8 mouse cellular contexts compared by ENCODE assay signal in genomic region chr2:144270507-144271420, GRCm38 (mm10). TPM values are rescaled to one million over a fixed set of nuclear protein-coding genes. Genes with fewer than 3 reads are reported as not detected.
DNase-seq lines count a peak whose midpoint lies in the region; ATAC-seq and TF ChIP-seq lines count a peak whose summit lies in the region.

Mgme1 (plus strand) TSS chr2:144270663.
Snx5 (minus strand) TSS chr2:144270906.

- peak within 1 kb of the TSS; percentile 92 for H3K4me3 ChIP-seq in G1E (ENCODE audit: low read depth, low read length)
- H3K4me3 ChIP-seq in forebrain, postnatal 0 days (ENCODE audit: low read depth, low read length), result peak within 1 kb of the TSS; percentile 88
- H3K4me3 ChIP-seq in lung, embryonic 16.5 days (ENCODE audit: low read length), result peak within 1 kb of the TSS; percentile 92

- no peaks in the 10 kb centered on the region for H3K27me3 ChIP-seq in G1E (ENCODE audit: insufficient read depth, low read length)
- H3K27me3 ChIP-seq in forebrain, postnatal 0 days (ENCODE audit: insufficient read depth, low read length), result no peaks in the 10 kb centered on the region
- no peaks in the 10 kb centered on the region for H3K27me3 ChIP-seq in lung, embryonic 16.5 days (ENCODE audit: control insufficient read depth, insufficient read depth, low read depth, low read length)

- peak; percentile 71 for ATAC-seq in G1E (ENCODE audit: extremely low read depth, insufficient number of reproducible peaks, low FRiP score, poor library complexity, severe bottlenecking)
- peak; percentile 99 for ATAC-seq in forebrain, postnatal 0 days
- ATAC-seq in lung, embryonic 16.5 days (ENCODE audit: low read depth), result peak; percentile 97

- no peaks in the 10 kb centered on the region for H3K9me3 ChIP-seq in G1E (replicated peaks)
- no peaks in the 10 kb centered on the region for H3K9me3 ChIP-seq in forebrain, postnatal 0 days (ENCODE audit: low read length)
- H3K9me3 ChIP-seq in lung, embryonic 16.5 days (ENCODE audit: control insufficient read depth, low read length), result no peaks in the 10 kb centered on the region

- peak within 1 kb of the TSS; percentile 91 for H3K27ac ChIP-seq in forebrain, postnatal 0 days (ENCODE audit: low read depth, low read length)
- peak within 1 kb of the TSS; percentile 98 for H3K27ac ChIP-seq in lung, embryonic 16.5 days (ENCODE audit: low read length)

- H3K4me1 ChIP-seq in G1E (ENCODE audit: insufficient read depth, low read depth, low read length), result peaks cover 52% of the 10 kb centered on the region
- peaks cover 14% of the 10 kb centered on the region for H3K4me1 ChIP-seq in forebrain, postnatal 0 days (ENCODE audit: insufficient read depth)
- H3K4me1 ChIP-seq in lung, embryonic 16.5 days (replicated peaks; ENCODE audit: control insufficient read depth, insufficient read depth, low read length), result peaks cover 46% of the 10 kb centered on the region

- peak; percentile 79 for DNase-seq in G1E (ENCODE audit: low spot score)
- peak; percentile 91 to 93 for DNase-seq in cerebellum, adult 18-20 months
- DNase-seq in forebrain, postnatal 0 days, result peak; percentile 97
- peak; percentile 93 for DNase-seq in heart, postnatal 4 days
- DNase-seq in layer of hippocampus, adult 9-10 months (ENCODE audit: low spot score), result peak; percentile 90
- peak; percentile 91 for DNase-seq in ovary, postnatal 10 days (ENCODE audit: low spot score)
- peak; percentile 92 for DNase-seq in thymus, postnatal 10 days (ENCODE audit: low spot score in 2 of 2)

- H3K9ac ChIP-seq in forebrain, postnatal 0 days, result peak within 1 kb of the TSS; percentile 94
- peak within 1 kb of the TSS; percentile 94 for H3K9ac ChIP-seq in lung, embryonic 16.5 days (ENCODE audit: low read length)

- no peak for TF ChIP-seq CTCF in G1E (IDR thresholded peaks at IDR 0.05; ENCODE audit: low read depth, low read length)
- TF ChIP-seq CTCF in forebrain, postnatal 0 days (IDR thresholded peaks at IDR 0.05; ENCODE audit: low read depth), result no peak

- WGBS in forebrain, postnatal 0 days, result 4% methylated on average over 82 of the region's 93 CpGs
- under 1% methylated on average over 81 of the region's 93 CpGs for WGBS in lung, embryonic 16.5 days

- peak within 1 kb of the TSS; percentile 65 for H3K4me2 ChIP-seq in forebrain, postnatal 0 days (ENCODE audit: low read depth)
- H3K4me2 ChIP-seq in lung, embryonic 16.5 days (ENCODE audit: low read depth, low read length), result peak within 1 kb of the TSS; percentile 72

- peaks cover 50% of the 10 kb centered on the region for H3K36me3 ChIP-seq in G1E (replicated peaks)
- H3K36me3 ChIP-seq in forebrain, postnatal 0 days (ENCODE audit: insufficient read depth), result no peaks in the 10 kb centered on the region
- H3K36me3 ChIP-seq in lung, embryonic 16.5 days (ENCODE audit: control insufficient read depth, insufficient read depth, low read length), result no peaks in the 10 kb centered on the region

RNA-seq across cellular contexts. Expression of gene Mgme1, which starts in this region (rescaled TPM):
- total RNA-seq in G1E (2014; fragmentation: Nextera tagmentation) (18.2 and 19.3 TPM in 2 replicates), G1E (2017) (17.1 and 18.5 TPM in 2 replicates)
- 1.5 and 1.8 TPM in 2 replicates for polyA plus RNA-seq in G1E (2012)
- 5.2 and 5.4 TPM in 2 replicates for total RNA-seq in forebrain, postnatal 0 days (2014; rRNA removed)
- 4.6 and 5.8 TPM in 2 replicates for polyA plus RNA-seq in forebrain, postnatal 0 days (2015; fragmentation: Nextera tagmentation; extraction: Ambion mirVana)
- 10 to 100 TPM; 10.2 to 11.8 TPM for total RNA-seq in heart, postnatal 4 days (2021)
- 21.8 and 22.6 TPM in 2 replicates for polyA plus RNA-seq in lung, embryonic 16.5 days (2015; fragmentation: Nextera tagmentation; extraction: Ambion mirVana)

RNA-seq across cellular contexts. Expression of gene Snx5, which starts in this region (rescaled TPM):
- 179 and 201 TPM in 2 replicates for total RNA-seq in G1E (2014; fragmentation: Nextera tagmentation)
- 185 and 197 TPM in 2 replicates for total RNA-seq in G1E (2017)
- 21.4 and 25.5 TPM in 2 replicates for polyA plus RNA-seq in G1E (2012)
- total RNA-seq in forebrain, postnatal 0 days (2014; rRNA removed), result 69.7 and 71.6 TPM in 2 replicates
- polyA plus RNA-seq in forebrain, postnatal 0 days (2015; fragmentation: Nextera tagmentation; extraction: Ambion mirVana), result 41.2 and 45.9 TPM in 2 replicates
- total RNA-seq in heart, postnatal 4 days (2021), result 10 to 100 TPM; 65.8 to 68.2 TPM
- polyA plus RNA-seq in lung, embryonic 16.5 days (2015; fragmentation: Nextera tagmentation; extraction: Ambion mirVana), result 101 and 103 TPM in 2 replicates

Comparison
In these comparisons a context has a peak if more than half of its experiments do, and no peak if none do; other contexts are left out.
1. Peak in every context shown above with its lines: DNase-seq, ATAC-seq, H3K4me3 ChIP-seq and H3K27ac ChIP-seq.